Mouse (Mus musculus) myocyte (in vitro differentiated cells): ENCODE measurements around the gene Lrrc56. TPM values are rescaled to one million over a fixed set of nuclear protein-coding genes. Genes with fewer than 3 reads are reported as not detected.
A peak's percentile ranks its signal among the peaks of the same experiment; 100 is the strongest.

Experiments used
- H3K27me3 ChIP-seq: one replicate; pipeline ENCODE4 v1.6.1; 2011; ENCODE audit not compliant: control insufficient read depth, insufficient read depth, insufficient read length
- H3K36me3 ChIP-seq: one replicate; pipeline ENCODE4 v1.6.1; 2011; ENCODE audit not compliant: control insufficient read depth, insufficient read depth
- H3K4me2 ChIP-seq: one replicate; pipeline ENCODE4 v1.6.1; 2011; ENCODE audit warnings: low read depth, control low read depth
- H3K4me3 ChIP-seq: one replicate; pipeline ENCODE4 v1.5.1; 2011; ENCODE audit warnings: mild to moderate bottlenecking, control low read depth, moderate library complexity
- H3K79me2 ChIP-seq: one replicate; pipeline ENCODE4 v1.6.1; 2011; ENCODE audit not compliant: control insufficient read depth, insufficient read depth
- H3ac ChIP-seq: one replicate; pipeline ENCODE4 v1.6.1; 2011; ENCODE audit not compliant: control insufficient read depth, insufficient read length
- CEBPB ChIP-seq: IDR thresholded peaks from 2 replicates; pipeline ENCODE4 v1.6.1; 2011; ENCODE audit warnings: mild to moderate bottlenecking, moderate library complexity; ENCODE audit not compliant: poor library complexity, insufficient read depth, severe bottlenecking
- E2F4 ChIP-seq: IDR thresholded peaks from one replicate; pipeline ENCODE4 v1.6.1; 2011; ENCODE audit warnings: mild to moderate bottlenecking, control low read depth, moderate library complexity; ENCODE audit not compliant: insufficient read depth
- MAX ChIP-seq: IDR thresholded peaks from one replicate; pipeline ENCODE4 v1.6.1; 2011; ENCODE audit warnings: low read depth, mild to moderate bottlenecking, control low read depth
- MYOD1 ChIP-seq, 3 experiments: IDR thresholded peaks; one replicate each; pipeline ENCODE4 v1.6.1; 2011; ENCODE audit warnings: control low read depth in 2 of 3, low read depth in 2 of 3, mild to moderate bottlenecking in 2 of 3, moderate library complexity in 1 of 3; ENCODE audit not compliant: insufficient read length in 2 of 3, control insufficient read depth in 1 of 3
- MYOG ChIP-seq, 3 experiments: IDR thresholded peaks; one replicate each; pipeline ENCODE4 v1.6.1; 2011; ENCODE audit warnings: control low read depth in 2 of 3, low read depth in 2 of 3, mild to moderate bottlenecking in 2 of 3; ENCODE audit not compliant: insufficient read length in 2 of 3, control insufficient read depth in 1 of 3, insufficient read depth in 1 of 3
- POLR2A ChIP-seq: IDR thresholded peaks from one replicate; pipeline ENCODE4 v1.6.1; 2011; ENCODE audit warnings: low read depth, mild to moderate bottlenecking, control low read depth, moderate library complexity; ENCODE audit not compliant: insufficient read length
- POLR2AphosphoS2 ChIP-seq: IDR thresholded peaks from one replicate; pipeline ENCODE4 v1.6.1; 2011; ENCODE audit warnings: low read depth, control low read depth; ENCODE audit not compliant: insufficient read length
- REST ChIP-seq: IDR thresholded peaks from one replicate; pipeline ENCODE4 v1.6.1; 2011; ENCODE audit warnings: mild to moderate bottlenecking, control low read depth, moderate library complexity; ENCODE audit not compliant: insufficient read depth, insufficient read length
- SRF ChIP-seq: IDR thresholded peaks from one replicate; pipeline ENCODE4 v1.6.1; 2011; ENCODE audit warnings: low read depth; ENCODE audit not compliant: control insufficient read depth, insufficient read length
- TCF12 ChIP-seq: IDR thresholded peaks from one replicate; pipeline ENCODE4 v1.6.1; 2011; ENCODE audit warnings: mild to moderate bottlenecking, control low read depth; ENCODE audit not compliant: poor library complexity, insufficient read depth, severe bottlenecking
- TCF3 ChIP-seq: IDR thresholded peaks from one replicate; pipeline ENCODE4 v1.6.1; 2011; ENCODE audit warnings: low read depth, control low read depth; ENCODE audit not compliant: insufficient read length
- USF1 ChIP-seq: IDR thresholded peaks from one replicate; pipeline ENCODE4 v1.6.1; 2011; ENCODE audit warnings: low read depth, mild to moderate bottlenecking, control low read depth, moderate library complexity
- polyA plus RNA-seq: library from polyadenylated mRNA; unstranded; fragments of >200 nt; fragmentation: generic; extraction: Trizol; gene quantifications from one replicate; pipeline ENCODE4 v1.2.1, GENCODE M21; 2012; ENCODE audit warnings: missing spikeins

Gene Lrrc56
- polyA plus RNA-seq, 1 experiment, result 1.1 TPM

DNA sequence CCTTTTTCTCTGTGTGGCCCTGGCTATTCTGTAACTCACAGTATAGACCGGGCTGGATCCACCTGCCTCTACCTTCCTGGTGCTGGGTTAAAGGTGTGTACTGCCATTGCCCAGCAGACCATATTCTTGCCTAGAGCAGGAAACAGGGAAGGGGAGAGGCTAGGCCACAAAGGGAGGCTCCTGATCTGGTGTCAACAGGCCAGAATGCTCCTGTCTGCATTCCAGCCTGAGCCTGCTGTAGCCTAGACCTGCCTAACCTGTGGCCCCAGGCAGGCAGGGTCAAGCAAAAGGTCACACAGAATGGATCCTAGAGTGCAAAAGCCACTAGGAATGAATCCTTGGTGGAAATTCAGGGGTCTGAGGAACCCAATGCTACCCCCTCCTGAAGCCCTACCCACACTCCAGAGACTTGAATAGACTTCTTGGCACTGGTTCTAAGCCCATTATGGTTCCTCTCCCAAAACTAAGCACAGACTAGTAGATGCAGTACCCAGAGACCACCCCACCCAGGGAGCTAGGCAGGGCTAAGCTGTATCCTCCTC, 25.7 kb downstream of the Lrrc56 start:
- Histone ChIP-seq H3K4me2 (peak overlapping the region; percentile 85), H3K4me3 (peak overlapping the region; percentile 53)
- TF ChIP-seq MAX (no peak), SRF (no peak), TCF3 (no peak), USF1 (no peak), TCF12 (no peak), POLR2AphosphoS2 (no peak), MYOG (IDR thresholded peaks at IDR 0.05; ENCODE audit: control insufficient read depth in 1 of 3, insufficient read depth in 1 of 3, insufficient read length in 2 of 3, low read depth in 2 of 3) (no peak), POLR2A (no peak), REST (no peak), CEBPB (no peak), E2F4 (no peak), MYOD1 (IDR thresholded peaks at IDR 0.05; ENCODE audit: control insufficient read depth in 1 of 3, insufficient read length in 2 of 3, low read depth in 2 of 3) (no peak)

DNA sequence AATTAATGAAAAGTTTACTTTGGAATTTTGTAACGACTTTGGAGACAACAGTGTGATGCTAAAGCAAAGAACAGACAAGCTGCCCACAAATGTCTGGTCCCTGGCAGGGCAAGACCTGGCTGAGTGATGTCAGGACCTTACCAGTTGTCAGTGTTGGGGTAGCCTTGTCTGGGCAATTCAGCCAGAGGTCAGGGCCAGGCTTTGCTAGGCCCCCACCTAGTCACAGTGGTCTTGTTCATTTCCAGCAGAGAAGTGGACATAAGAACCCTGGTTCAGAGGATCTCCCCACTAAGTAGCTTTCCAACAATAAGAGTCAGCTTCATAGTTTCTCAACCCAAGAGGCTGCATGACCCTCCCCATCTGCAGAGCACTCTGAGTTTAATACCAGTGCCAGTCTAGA, 26.4 kb downstream of the Lrrc56 start:
- H3K79me2 ChIP-seq, result peaks cover 18% of the 10 kb centered on the region
- TF ChIP-seq MYOD1 (IDR thresholded peaks at IDR 0.05; ENCODE audit: control insufficient read depth in 1 of 3, insufficient read length in 2 of 3, low read depth in 2 of 3) (no peak), USF1 (no peak), CEBPB (no peak), E2F4 (no peak), TCF3 (no peak)
- H3K4me2 ChIP-seq, result peak overlapping the region; percentile 85
- no peaks in the 10 kb centered on the region for H3K27me3 ChIP-seq
- H3K36me3 ChIP-seq, result no peaks in the 10 kb centered on the region
- peak overlapping the region; percentile 53 for H3K4me3 ChIP-seq
- H3ac ChIP-seq, result peak overlapping the region; percentile 16

More for the DNA sequence above, 25.7 kb downstream of the Lrrc56 start:
- H3K27me3 ChIP-seq, result no peaks in the 10 kb centered on the region
- no peak overlapping the region for H3ac ChIP-seq
- no peaks in the 10 kb centered on the region for H3K36me3 ChIP-seq
- H3K79me2 ChIP-seq, result peaks cover 18% of the 10 kb centered on the region

DNA sequence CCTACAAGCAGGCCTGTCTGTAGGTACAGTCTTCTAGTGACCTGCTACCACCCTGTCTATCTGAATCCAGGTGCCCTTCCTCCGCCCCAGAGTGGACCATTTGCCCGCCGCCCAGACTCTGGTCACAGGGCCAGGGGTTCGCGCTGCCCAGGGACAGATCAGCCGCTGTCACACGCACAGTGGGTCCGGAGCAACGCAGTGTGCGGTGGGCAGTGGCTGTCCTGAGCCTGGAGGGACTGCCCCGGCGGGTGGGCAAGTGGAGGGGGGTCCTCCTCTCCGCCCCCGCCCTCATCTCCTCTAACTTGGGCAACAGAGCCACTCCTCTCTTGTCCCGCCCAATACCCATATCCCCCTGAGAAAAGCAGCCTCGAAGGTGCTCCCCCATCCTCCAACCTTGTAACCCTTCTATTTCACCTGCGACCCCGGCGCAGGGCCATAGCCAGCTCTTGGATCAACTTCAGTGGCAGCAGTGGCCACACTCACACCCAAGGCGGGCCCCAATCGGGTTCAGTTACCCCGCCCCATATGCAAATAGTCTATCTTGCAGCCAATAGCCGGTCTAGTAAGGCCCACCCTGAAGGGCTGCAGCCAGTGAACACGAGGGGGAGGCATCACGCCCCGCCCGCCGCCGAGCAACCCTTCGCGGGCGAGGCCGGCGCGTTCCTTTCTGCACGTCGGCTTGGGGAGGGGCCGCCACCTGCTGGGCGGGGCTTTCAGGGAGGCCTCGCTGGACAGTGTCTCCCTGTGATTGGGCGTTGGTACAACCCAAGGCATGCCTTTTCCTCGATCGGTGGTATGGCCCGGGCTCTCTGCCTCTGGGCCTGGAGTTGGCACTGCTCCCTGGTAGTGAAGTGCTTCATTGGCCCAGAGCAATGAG, 27.5 kb downstream of the Lrrc56 start:
- no peaks in the 10 kb centered on the region for H3K36me3 ChIP-seq
- peaks cover 18% of the 10 kb centered on the region for H3K79me2 ChIP-seq
- H3K4me3 ChIP-seq, result peak overlapping the region; percentile 53
- H3ac ChIP-seq, result peak overlapping the region; percentile 16
- H3K4me2 ChIP-seq, result peak overlapping the region; percentile 85
- TF ChIP-seq SRF (peak; percentile 52), MYOD1 (IDR thresholded peaks at IDR 0.05; ENCODE audit: control insufficient read depth in 1 of 3, insufficient read length in 2 of 3, low read depth in 2 of 3) (peak in 2 of 3 experiments; percentile 33 to 59), CEBPB (no peak), REST (no peak), TCF3 (no peak), TCF12 (no peak), MYOG (IDR thresholded peaks at IDR 0.05; ENCODE audit: control insufficient read depth in 1 of 3, insufficient read depth in 1 of 3, insufficient read length in 2 of 3, low read depth in 2 of 3) (peak in 1 of 3 experiments; percentile 56), POLR2AphosphoS2 (peak; percentile 55), E2F4 (no peak), POLR2A (peak; percentile 41), USF1 (no peak), MAX (no peak)
- H3K27me3 ChIP-seq, result no peaks in the 10 kb centered on the region

DNA sequence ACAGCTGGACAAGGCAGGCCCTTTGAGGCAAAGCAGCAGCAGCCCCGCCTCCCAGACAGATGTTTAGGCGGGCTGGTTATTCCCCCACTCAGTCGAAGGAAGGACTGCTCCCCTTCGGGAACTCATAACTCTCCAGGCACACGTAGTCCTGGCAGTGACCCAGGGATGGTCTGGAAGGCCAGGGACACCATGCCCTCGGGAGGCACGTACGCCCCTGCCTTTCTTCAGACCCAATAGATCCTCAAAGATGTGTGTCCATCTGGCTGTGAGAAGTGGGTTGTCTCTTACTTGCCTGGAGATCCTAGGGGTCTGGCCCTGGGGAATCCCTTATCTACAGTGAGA, 28.1 kb downstream of the Lrrc56 start:
- no peak overlapping the region for H3ac ChIP-seq
- no peaks in the 10 kb centered on the region for H3K27me3 ChIP-seq
- H3K79me2 ChIP-seq, result peaks cover 18% of the 10 kb centered on the region
- H3K36me3 ChIP-seq, result no peaks in the 10 kb centered on the region
- H3K4me2 ChIP-seq, result peak overlapping the region; percentile 83
- H3K4me3 ChIP-seq, result peak overlapping the region; percentile 53
- peak; percentile 62 for TF ChIP-seq POLR2A
- TF ChIP-seq MAX, result no peak
- peak; percentile 65 for TF ChIP-seq POLR2AphosphoS2

DNA sequence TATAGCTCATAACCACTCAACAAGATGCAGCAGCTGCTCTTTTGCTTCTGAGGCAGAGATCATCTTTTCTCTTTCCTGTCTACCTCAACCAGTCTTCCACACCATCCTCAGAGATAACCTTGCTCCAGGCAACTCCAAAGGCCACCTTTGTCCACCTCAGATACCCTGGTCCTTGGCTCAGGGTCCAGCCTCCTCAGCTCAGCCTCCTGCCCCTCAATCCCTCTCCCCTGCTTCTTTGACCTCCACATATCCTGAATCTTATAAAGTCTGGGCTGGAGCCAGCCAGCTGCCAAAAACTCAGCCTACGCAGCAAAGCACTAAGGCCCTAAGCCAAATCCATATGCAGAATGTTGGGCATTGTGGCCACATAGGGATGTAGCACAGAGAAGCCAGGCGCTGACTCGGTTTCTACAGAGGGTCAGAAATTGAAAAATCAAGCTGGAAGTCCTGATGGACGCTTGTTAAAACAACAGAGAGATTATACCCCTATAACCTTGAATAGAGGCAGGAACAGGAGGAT, 28.8 kb downstream of the Lrrc56 start:
- TF ChIP-seq MYOG (IDR thresholded peaks at IDR 0.05; ENCODE audit: control insufficient read depth in 1 of 3, insufficient read depth in 1 of 3, insufficient read length in 2 of 3, low read depth in 2 of 3) (no peak), MYOD1 (IDR thresholded peaks at IDR 0.05; ENCODE audit: control insufficient read depth in 1 of 3, insufficient read length in 2 of 3, low read depth in 2 of 3) (no peak)
- Histone ChIP-seq H3K36me3 (no peaks in the 10 kb centered on the region), H3K4me3 (peak overlapping the region; percentile 53), H3K79me2 (peaks cover 12% of the 10 kb centered on the region), H3ac (no peak overlapping the region), H3K27me3 (no peaks in the 10 kb centered on the region), H3K4me2 (peak overlapping the region; percentile 83)
